Mouse (Mus musculus) cerebellum, adult 2 months (tissue): Measurements from ENCODE around the gene Pmel.

Experiments
- CTCF ChIP-seq: fragments of 200-500 bp; IDR thresholded peaks from 2 replicates; pipeline ENCODE4 v1.5.1; 2011; ENCODE audit warnings: low read depth, mild to moderate bottlenecking, control low read depth, low read length, moderate library complexity, borderline replicate concordance; ENCODE audit not compliant: insufficient read depth
- POLR2A ChIP-seq: fragments of 200-500 bp; IDR thresholded peaks from 2 replicates; pipeline ENCODE4 v1.6.1; 2011; ENCODE audit warnings: low read length, control low read depth, borderline replicate concordance; ENCODE audit not compliant: insufficient read depth

DNA sequence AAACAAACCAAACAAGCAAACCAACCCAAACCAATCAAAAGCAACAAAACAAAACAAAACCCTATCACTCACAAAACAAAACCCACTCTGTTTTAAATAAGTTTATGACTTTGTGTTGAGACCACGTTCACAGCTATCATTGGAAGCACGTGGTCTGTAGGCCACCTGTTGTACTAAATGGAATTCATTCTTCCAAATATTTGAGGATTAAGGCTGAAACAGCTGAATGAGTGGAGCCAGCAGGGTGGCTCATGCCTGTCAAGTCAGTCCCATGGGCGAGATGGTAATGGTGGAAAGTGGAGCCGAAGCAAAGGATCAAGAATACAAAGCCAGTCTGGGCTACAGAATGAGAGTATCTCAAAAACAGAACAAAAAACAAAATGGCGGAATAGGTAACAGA lies 3.3 kb upstream of the Pmel start:
- no peak for TF ChIP-seq POLR2A
- TF ChIP-seq CTCF = no peak
